Mouse (Mus musculus): ENCODE results near the gene Naa38.

GRCm38 (mm10) chr11:69398059-69398458 lies 2.8 kb downstream of the Naa38 start, which contains the start of gene Tmem88:
- no peak for TF ChIP-seq CTCF (IDR thresholded peaks at IDR 0.05; ENCODE audit: low read depth, low read length)
- no peak for TF ChIP-seq POLR2A (IDR thresholded peaks at IDR 0.05; ENCODE audit: borderline replicate concordance, low read depth, low read length)
